Mouse (Mus musculus): Measurements from ENCODE around the gene Gm12569.
A peak's percentile ranks its signal among the peaks of the same experiment; 100 is the strongest.

The Gm12569 gene

DNA sequence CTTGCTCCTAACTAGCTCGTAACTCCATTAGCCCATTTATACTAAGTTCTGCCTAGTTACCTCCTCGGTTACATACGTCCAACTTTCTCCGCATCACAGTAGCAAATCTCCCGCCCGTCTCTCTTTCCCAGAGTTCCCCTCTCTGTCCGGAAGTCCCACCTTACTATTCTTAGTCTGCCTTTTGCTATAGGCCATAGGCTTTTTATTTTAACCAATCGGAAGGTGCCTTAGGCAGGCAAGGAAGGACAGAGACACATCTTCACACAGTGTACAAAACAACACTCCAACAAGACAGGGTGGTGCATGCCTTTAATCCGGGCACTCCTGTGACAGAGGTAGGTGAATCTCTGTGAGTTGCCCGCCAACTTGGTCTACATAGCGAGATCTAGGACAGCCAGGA, at the start of gene Gm12569:
Gene Gm12569, plus strand, starts transcription at position 166 of the 400 bp plus-strand sequence.
- no peak for DNase-seq (ENCODE audit: low read depth, low spot score)
- Histone ChIP-seq H3K27me3 (ENCODE audit: control insufficient read depth, insufficient read depth, low read length, poor library complexity, severe bottlenecking) (no peaks in the 10 kb centered on the region), H3K36me3 (ENCODE audit: control insufficient read depth, insufficient read depth, low read length, poor library complexity, severe bottlenecking) (no peaks in the 10 kb centered on the region)

- Histone ChIP-seq H3K36me3 (ENCODE audit: control insufficient read depth, insufficient read depth, low read length, poor library complexity, severe bottlenecking) (no peaks in the 10 kb centered on the region), H3K27me3 (ENCODE audit: control insufficient read depth, insufficient read depth, low read length, poor library complexity, severe bottlenecking) (no peaks in the 10 kb centered on the region)
- no peak for DNase-seq (ENCODE audit: low read depth, low spot score)
Measured at GRCm38 (mm10) chr11:51202726-51203125, 17.5 kb upstream of the Gm12569 start.

DNA sequence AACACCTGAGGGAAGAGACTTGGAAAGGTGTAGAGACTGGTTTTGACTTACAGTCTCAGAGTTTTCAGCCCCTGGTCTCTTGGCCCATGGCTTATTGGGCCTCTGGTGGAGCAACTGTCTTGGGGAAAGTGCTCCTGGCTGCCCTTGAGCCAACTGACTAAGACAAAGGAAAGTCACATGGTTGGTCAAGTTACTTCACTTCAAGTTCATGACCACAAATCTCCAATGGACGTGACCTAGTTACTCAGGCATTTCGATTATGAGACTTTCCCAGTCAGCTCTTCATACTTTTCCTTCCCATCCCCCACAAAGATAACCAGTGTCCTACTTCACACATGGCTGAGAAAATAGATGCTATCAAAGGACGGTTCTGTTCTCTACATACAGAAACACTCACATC, 12.5 kb upstream of the Gm12569 start:
- no peak for DNase-seq (ENCODE audit: low read depth, low spot score)
- H3K36me3 ChIP-seq (ENCODE audit: control insufficient read depth, insufficient read depth, low read length, poor library complexity, severe bottlenecking) = no peaks in the 10 kb centered on the region
- H3K27me3 ChIP-seq (ENCODE audit: control insufficient read depth, insufficient read depth, low read length, poor library complexity, severe bottlenecking) = no peaks in the 10 kb centered on the region

DNA sequence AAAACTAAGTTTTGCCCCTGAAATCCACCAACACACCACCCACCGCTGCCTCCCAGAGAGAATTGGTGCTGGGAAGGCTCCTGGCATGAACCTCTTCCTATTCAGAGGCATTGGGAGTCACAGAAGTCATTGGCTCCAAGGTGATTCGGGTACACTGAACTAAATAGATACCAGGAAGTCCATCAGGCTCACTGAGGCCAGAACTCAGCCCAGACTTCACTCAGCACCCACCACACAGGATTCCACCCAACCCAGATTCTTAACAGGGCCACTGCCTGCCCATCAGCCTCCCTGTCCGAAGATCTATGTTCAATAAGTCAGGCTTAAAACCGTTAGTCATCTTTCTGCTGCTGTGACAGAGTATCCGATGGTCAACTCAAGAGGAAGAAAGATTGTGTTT, 8.8 kb upstream of the Gm12569 start:
- DNase-seq (ENCODE audit: low read depth, low spot score) = no peak
- no peaks in the 10 kb centered on the region for H3K27me3 ChIP-seq (ENCODE audit: control insufficient read depth, insufficient read depth, low read length, poor library complexity, severe bottlenecking)
- H3K36me3 ChIP-seq (ENCODE audit: control insufficient read depth, insufficient read depth, low read length, poor library complexity, severe bottlenecking) = no peaks in the 10 kb centered on the region

GRCm38 (mm10) chr11:51214021-51214420, 6.3 kb upstream of the Gm12569 start:
- H3K27me3 ChIP-seq (ENCODE audit: control insufficient read depth, insufficient read depth, low read length, poor library complexity, severe bottlenecking) = no peaks in the 10 kb centered on the region
- H3K36me3 ChIP-seq (ENCODE audit: control insufficient read depth, insufficient read depth, low read length, poor library complexity, severe bottlenecking) = no peaks in the 10 kb centered on the region
- no peak for DNase-seq (ENCODE audit: low read depth, low spot score)

DNA sequence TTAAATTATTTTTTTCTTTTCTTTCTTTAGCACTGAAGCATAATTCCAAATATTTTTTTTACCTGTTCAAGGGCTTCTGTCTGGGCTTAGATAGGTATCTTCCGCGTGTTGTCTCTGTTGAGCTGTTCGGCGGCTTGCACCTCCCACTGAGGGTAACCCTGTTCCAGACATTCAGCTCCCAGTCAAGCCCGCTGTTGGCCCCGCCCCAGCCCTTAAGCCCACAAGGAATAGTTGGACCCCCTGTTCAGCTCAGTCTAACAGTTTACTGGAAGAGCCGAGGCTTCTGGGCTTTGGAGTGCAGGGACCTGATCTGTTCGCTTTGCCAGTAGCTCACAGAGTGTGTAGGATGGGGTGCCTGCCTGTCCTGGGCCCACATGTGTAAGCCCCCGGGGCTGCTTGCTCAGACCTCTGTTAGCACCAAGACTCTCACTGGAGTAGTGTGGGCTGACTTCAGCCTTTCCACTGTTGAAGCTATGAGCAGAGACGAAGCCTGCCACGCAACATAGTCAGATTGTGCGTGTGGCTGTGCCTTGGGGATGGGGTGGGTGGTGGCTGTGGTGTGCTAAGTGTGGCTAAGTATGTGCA, 785 bp upstream of the Gm12569 start:
- Histone ChIP-seq H3K27me3 (ENCODE audit: control insufficient read depth, insufficient read depth, low read length, poor library complexity, severe bottlenecking) (no peaks in the 10 kb centered on the region), H3K36me3 (ENCODE audit: control insufficient read depth, insufficient read depth, low read length, poor library complexity, severe bottlenecking) (no peaks in the 10 kb centered on the region)
- DNase-seq (ENCODE audit: low read depth, low spot score) = no peak

DNA sequence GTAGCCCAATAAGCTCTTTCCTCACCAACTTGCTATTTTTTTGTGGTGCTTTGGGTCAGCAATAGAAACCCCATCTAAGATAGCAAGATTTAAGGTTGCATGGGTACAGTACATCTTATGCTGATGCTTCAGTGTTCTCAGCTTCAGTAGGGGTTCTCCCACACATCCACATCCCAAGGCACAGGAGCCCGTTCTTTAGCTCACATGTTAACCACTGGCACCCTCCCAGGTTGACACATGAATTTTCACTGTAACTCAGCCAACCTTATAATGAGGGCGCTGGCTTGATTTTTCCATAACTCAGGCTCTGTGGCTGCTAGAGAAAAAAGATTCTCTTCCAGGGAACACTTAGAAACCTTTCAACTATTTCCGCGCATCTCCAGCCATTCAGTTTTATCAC, 6.8 kb downstream of the Gm12569 start:
- no peak for DNase-seq (ENCODE audit: low read depth, low spot score)
- no peaks in the 10 kb centered on the region for H3K27me3 ChIP-seq (ENCODE audit: control insufficient read depth, insufficient read depth, low read length, poor library complexity, severe bottlenecking)
- H3K36me3 ChIP-seq (ENCODE audit: control insufficient read depth, insufficient read depth, low read length, poor library complexity, severe bottlenecking) = no peaks in the 10 kb centered on the region

DNA sequence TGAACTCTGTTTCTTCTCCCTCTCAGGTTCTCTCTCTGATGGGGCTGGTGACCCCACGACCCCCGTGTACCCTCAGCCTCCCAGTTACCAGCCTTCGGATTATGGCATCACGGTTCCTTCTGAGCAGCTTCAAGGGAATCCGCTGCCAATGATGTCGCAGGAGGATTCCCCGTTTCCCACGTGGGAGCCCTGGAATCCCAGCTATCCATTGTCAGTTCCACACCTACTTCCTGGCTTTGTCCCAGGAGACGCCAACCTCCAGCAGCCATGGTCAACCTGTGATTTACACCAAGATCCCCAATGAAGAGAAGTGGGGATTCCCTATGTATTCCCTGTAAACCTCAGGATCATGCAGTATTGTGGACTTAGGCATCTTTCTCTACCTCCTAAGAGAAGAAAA, 14.4 kb downstream of the Gm12569 start:
- DNase-seq (ENCODE audit: low read depth, low spot score) = no peak
- Histone ChIP-seq H3K36me3 (ENCODE audit: control insufficient read depth, insufficient read depth, low read length, poor library complexity, severe bottlenecking) (no peaks in the 10 kb centered on the region), H3K27me3 (ENCODE audit: control insufficient read depth, insufficient read depth, low read length, poor library complexity, severe bottlenecking) (no peaks in the 10 kb centered on the region)

DNA sequence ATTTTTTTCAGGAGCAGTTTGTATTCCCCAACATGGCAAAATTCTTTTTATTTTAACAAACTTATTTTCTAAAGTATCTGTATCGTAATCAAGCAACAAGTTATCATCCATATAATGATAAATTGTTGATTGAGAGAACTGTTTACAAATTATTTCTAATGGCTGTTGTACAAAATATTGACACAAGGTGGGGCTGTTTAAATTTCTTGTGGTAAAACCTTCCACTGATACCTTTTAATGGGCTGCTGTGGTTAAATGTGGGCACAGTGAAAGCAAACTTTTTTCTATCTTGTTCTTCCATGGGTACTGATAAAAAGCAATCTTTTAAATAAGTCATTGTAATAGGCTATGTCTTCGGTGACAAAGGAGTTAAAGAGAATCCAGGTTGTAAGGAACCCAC, 22.6 kb downstream of the Gm12569 start:
- Histone ChIP-seq H3K36me3 (ENCODE audit: control insufficient read depth, insufficient read depth, low read length, poor library complexity, severe bottlenecking) (no peaks in the 10 kb centered on the region), H3K27me3 (ENCODE audit: control insufficient read depth, insufficient read depth, low read length, poor library complexity, severe bottlenecking) (no peaks in the 10 kb centered on the region)
- peak; percentile 28 for DNase-seq (ENCODE audit: low read depth, low spot score)

GRCm38 (mm10) chr11:51257006-51257405, 36.7 kb downstream of the Gm12569 start:
- no peak for DNase-seq (ENCODE audit: low read depth, low spot score)
- no peaks in the 10 kb centered on the region for H3K27me3 ChIP-seq (ENCODE audit: control insufficient read depth, insufficient read depth, low read length, poor library complexity, severe bottlenecking)
- H3K36me3 ChIP-seq (ENCODE audit: control insufficient read depth, insufficient read depth, low read length, poor library complexity, severe bottlenecking) = no peaks in the 10 kb centered on the region

GRCm38 (mm10) chr11:51261680-51262219, 41.5 kb downstream of the Gm12569 start, which contains the start of gene Clk4:
Gene Clk4, plus strand, starts transcription at chr11:51261730.
- no peak for DNase-seq (ENCODE audit: low read depth, low spot score)
- H3K27me3 ChIP-seq (ENCODE audit: control insufficient read depth, insufficient read depth, low read length, poor library complexity, severe bottlenecking) = no peaks in the 10 kb centered on the region
- no peaks in the 10 kb centered on the region for H3K36me3 ChIP-seq (ENCODE audit: control insufficient read depth, insufficient read depth, low read length, poor library complexity, severe bottlenecking)

DNA sequence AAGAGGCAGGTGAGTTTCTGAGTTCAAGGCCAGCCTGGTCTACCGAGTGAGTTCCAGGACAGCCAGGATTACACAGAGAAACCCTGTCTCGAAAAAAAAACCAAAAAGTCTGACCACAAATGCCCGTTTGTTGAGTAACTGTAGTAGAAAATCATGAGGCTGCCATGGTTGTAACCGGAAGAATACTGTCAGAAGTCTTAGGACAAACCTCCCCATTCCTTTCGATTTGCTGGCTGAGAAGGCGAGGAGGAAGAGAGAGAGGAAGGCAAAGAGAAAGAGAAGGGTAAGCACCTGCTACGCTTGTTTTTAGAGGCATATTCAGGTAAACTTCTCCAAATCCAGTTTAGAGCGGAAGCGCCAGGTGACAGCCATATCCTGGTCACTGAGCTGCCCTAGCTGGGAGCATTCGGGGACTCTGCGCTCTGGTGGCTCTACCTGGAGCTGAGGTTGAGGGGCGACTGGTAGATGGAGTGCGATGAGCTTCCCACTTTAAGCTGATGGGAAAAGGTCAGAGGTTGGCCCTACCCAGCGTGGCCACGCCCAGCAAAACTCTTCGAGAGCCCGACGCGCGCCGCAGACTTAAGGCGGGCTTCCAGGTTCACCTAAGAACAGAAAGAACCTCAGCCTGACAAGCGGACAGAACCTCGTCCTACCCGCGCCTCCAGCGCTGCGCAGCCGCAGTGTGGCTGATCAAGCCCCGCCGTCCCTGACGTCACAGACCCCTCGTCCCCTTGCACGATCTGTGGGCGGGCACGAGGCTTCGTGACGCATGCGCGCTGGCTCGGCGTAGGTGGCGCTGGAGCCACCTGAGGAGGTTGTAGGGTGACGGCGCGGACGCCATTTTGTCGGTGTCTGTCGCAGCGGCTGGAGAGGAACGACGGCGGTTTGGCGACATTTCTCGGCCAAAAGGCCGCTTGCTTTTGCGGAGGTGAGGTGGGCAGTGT, 42.3 kb downstream of the Gm12569 start, which contains the start of gene BC049762:
Gene BC049762, minus strand, starts transcription at position 705 of the 944 bp plus-strand sequence.
- Histone ChIP-seq H3K36me3 (ENCODE audit: control insufficient read depth, insufficient read depth, low read length, poor library complexity, severe bottlenecking) (no peaks in the 10 kb centered on the region), H3K27me3 (ENCODE audit: control insufficient read depth, insufficient read depth, low read length, poor library complexity, severe bottlenecking) (no peaks in the 10 kb centered on the region)
- peak; percentile 100 for DNase-seq (ENCODE audit: low read depth, low spot score)

- H3K27me3 ChIP-seq (ENCODE audit: control insufficient read depth, insufficient read depth, low read length, poor library complexity, severe bottlenecking) = no peaks in the 10 kb centered on the region
- H3K36me3 ChIP-seq (ENCODE audit: control insufficient read depth, insufficient read depth, low read length, poor library complexity, severe bottlenecking) = no peaks in the 10 kb centered on the region
- DNase-seq (ENCODE audit: low read depth, low spot score) = no peak
Measured at GRCm38 (mm10) chr11:51263286-51263831, 43.1 kb downstream of the Gm12569 start.

DNA sequence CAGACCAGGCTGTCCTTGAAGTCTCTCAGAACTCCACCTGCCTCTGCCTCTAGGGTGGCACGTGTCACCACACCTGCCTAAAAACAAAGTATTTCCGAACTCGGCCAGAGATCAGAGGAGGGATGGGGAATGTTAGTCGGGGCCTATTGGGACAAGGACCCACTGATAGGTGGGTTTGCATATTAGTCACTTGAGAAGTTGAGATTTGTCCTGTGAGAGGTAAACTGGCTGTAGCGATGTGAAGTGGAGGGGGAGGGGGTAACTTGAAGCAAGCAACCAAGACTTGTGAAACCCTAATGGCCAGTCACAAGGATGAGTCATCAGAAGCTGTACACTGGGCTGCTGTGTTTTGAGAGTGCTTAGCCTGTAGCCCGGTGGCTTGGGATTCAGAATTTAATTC, 44.1 kb downstream of the Gm12569 start:
- H3K36me3 ChIP-seq (ENCODE audit: control insufficient read depth, insufficient read depth, low read length, poor library complexity, severe bottlenecking) = no peaks in the 10 kb centered on the region
- no peaks in the 10 kb centered on the region for H3K27me3 ChIP-seq (ENCODE audit: control insufficient read depth, insufficient read depth, low read length, poor library complexity, severe bottlenecking)
- DNase-seq (ENCODE audit: low read depth, low spot score) = peak; percentile 38

DNA sequence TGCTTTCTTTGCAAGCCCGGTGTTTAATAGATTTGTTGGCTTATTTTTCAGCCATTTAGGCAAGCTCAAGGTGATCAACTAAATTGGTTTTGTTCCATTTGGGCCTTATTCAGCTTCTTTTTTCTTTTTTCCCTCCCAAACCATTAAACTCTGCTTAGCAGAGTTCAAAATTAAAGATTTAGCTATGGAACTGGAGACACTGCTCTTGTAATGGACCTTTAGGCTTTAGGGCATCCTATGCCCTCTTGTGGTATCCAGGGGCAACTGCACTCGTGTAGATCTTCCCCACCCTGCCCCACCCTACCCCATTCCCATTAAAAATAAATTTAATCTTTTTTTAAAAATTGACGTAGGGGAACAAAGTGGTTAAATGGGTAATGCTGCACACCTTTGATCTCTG, 45.1 kb downstream of the Gm12569 start:
- Histone ChIP-seq H3K36me3 (ENCODE audit: control insufficient read depth, insufficient read depth, low read length, poor library complexity, severe bottlenecking) (no peaks in the 10 kb centered on the region), H3K27me3 (ENCODE audit: control insufficient read depth, insufficient read depth, low read length, poor library complexity, severe bottlenecking) (no peaks in the 10 kb centered on the region)
- DNase-seq (ENCODE audit: low read depth, low spot score) = peak; percentile 37
